Mouse (Mus musculus) ES-Bruce4 (cell line): ENCODE results near the gene Cyp17a1. TPM values are rescaled to one million over a fixed set of nuclear protein-coding genes. Genes with fewer than 3 reads are reported as not detected.

Experiments used
- H3K27ac ChIP-seq: 2 replicates; pipeline ENCODE4 v1.5.1; 2012; ENCODE audit warnings: low read length, inconsistent platforms; ENCODE audit not compliant: insufficient read depth
- H3K27me3 ChIP-seq: 2 replicates; pipeline ENCODE4 v1.6.1; 2012; ENCODE audit warnings: mild to moderate bottlenecking, low read length, inconsistent platforms; ENCODE audit not compliant: control insufficient read depth, poor library complexity, insufficient read depth, severe bottlenecking
- H3K36me3 ChIP-seq: 2 replicates; pipeline ENCODE4 v1.6.1; 2012; ENCODE audit warnings: inconsistent platforms, mild to moderate bottlenecking, low read length, moderate library complexity; ENCODE audit not compliant: control insufficient read depth, poor library complexity, insufficient read depth, severe bottlenecking
- H3K4me1 ChIP-seq: one replicate; pipeline ENCODE4 v1.8.1; 2011; ENCODE audit warnings: low read length; ENCODE audit not compliant: control insufficient read depth, insufficient read depth
- H3K4me3 ChIP-seq: 2 replicates; pipeline ENCODE4 v1.5.1; 2011; ENCODE audit warnings: low read depth, mild to moderate bottlenecking, low read length
- H3K9ac ChIP-seq: 2 replicates; pipeline ENCODE4 v1.6.1; 2012; ENCODE audit warnings: low read depth, mild to moderate bottlenecking, inconsistent platforms; ENCODE audit not compliant: poor library complexity, severe bottlenecking
- H3K9me3 ChIP-seq: replicated peaks from 2 replicates; pipeline ENCODE4 v1.6.1; 2012; ENCODE audit warnings: mild to moderate bottlenecking, low read length, inconsistent platforms; ENCODE audit not compliant: control insufficient read depth, poor library complexity, insufficient read depth, severe bottlenecking
- CTCF ChIP-seq: IDR thresholded peaks from one replicate; pipeline ENCODE4 v1.8.1; 2011; ENCODE audit warnings: low read depth, low read length
- EP300 ChIP-seq: IDR thresholded peaks from 2 replicates; pipeline ENCODE4 v1.6.1; 2011; ENCODE audit warnings: low read depth, low read length; ENCODE audit not compliant: insufficient read depth
- POLR2A ChIP-seq: IDR thresholded peaks from one replicate; pipeline ENCODE4 v1.8.1; 2011; ENCODE audit warnings: low read length; ENCODE audit not compliant: insufficient read depth
- polyA plus RNA-seq: library from polyadenylated mRNA; stranded (reverse); fragments of >200 nt; gene quantifications from 2 replicates; pipeline ENCODE4 v1.2.4, GENCODE M21; 2011; ENCODE audit warnings: low read depth; ENCODE audit not compliant: missing spikeins, insufficient read depth, insufficient read length

Cyp17a1 gene
- polyA plus RNA-seq, 1 experiment = not detected

- Histone ChIP-seq H3K9ac (no peak overlapping the region), H3K4me3 (no peak overlapping the region), H3K9me3 (no peaks in the 10 kb centered on the region), H3K27me3 (no peaks in the 10 kb centered on the region), H3K4me1 (peaks cover 13% of the 10 kb centered on the region), H3K36me3 (no peaks in the 10 kb centered on the region), H3K27ac (no peak overlapping the region)
- no peak for TF ChIP-seq CTCF
- no peak for TF ChIP-seq POLR2A
Measured at GRCm38 (mm10) chr19:46619001-46619400, 54.0 kb downstream of the Cyp17a1 start.

- H3K4me3 ChIP-seq = no peak overlapping the region
- no peaks in the 10 kb centered on the region for H3K9me3 ChIP-seq
- H3K27ac ChIP-seq = no peak overlapping the region
- H3K36me3 ChIP-seq = no peaks in the 10 kb centered on the region
- TF ChIP-seq POLR2A (no peak), EP300 (no peak), CTCF (no peak)
- H3K27me3 ChIP-seq = no peaks in the 10 kb centered on the region
- peaks cover 11% of the 10 kb centered on the region for H3K4me1 ChIP-seq
- no peak overlapping the region for H3K9ac ChIP-seq
Measured at GRCm38 (mm10) chr19:46618322-46618721, 54.6 kb downstream of the Cyp17a1 start.

DNA sequence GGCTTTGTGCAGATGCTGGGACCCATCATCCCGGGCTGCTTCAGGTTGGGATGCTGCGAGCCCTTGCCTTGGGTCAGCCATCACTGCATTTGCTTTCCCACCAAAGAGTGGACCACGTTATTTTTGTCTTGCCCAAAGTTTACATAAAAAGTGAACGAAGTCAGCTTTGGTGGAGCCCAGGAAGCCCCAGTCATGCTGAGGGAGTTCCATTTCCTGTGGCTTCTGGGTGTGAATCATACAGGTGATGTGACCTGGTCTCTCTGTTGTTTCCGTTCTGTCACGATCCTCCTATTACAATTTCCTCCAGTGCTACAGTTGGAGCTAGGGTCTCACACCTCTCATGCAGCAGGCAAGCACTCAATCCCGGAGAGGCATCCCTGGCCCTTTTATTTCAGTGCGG, 55.6 kb downstream of the Cyp17a1 start:
- Histone ChIP-seq H3K27ac (no peak overlapping the region), H3K4me1 (peaks cover 8% of the 10 kb centered on the region), H3K9ac (no peak overlapping the region), H3K27me3 (no peaks in the 10 kb centered on the region), H3K4me3 (no peak overlapping the region), H3K36me3 (no peaks in the 10 kb centered on the region), H3K9me3 (no peaks in the 10 kb centered on the region)
- TF ChIP-seq EP300 = no peak
- TF ChIP-seq CTCF = no peak
- TF ChIP-seq POLR2A = no peak

Other genes with a start within 250 kb of the Cyp17a1 start
- 14.2 and 16.3 TPM in 2 replicates for gene Trim8, start 171.5 kb downstream of the Cyp17a1 start, polyA plus RNA-seq
- gene Arl3, start 100.0 kb downstream of the Cyp17a1 start, polyA plus RNA-seq = 91.4 and 95.8 TPM in 2 replicates
- 6.0 and 7.3 TPM in 2 replicates for gene Sfxn2, start 99.8 kb downstream of the Cyp17a1 start, polyA plus RNA-seq
- 24.5 and 25.5 TPM in 2 replicates for gene Wbp1l, start 74.1 kb downstream of the Cyp17a1 start, polyA plus RNA-seq
- gene Borcs7, start 16.7 kb upstream of the Cyp17a1 start, polyA plus RNA-seq = 2.5 and 3.6 TPM in 2 replicates
- 2.6 and 2.9 TPM in 2 replicates for gene As3mt, start 34.3 kb upstream of the Cyp17a1 start, polyA plus RNA-seq
- gene Cnnm2, start 88.4 kb upstream of the Cyp17a1 start, polyA plus RNA-seq = 12.1 and 14.8 TPM in 2 replicates